Mouse (Mus musculus) c-Kit-positive CD71-positive TER-119-positive erythroid progenitor cells, embryonic 14.5 days (primary cell): Measurements from ENCODE around the gene Sept8.

Source experiments
- DNase-seq: peaks from one replicate; pipeline ENCODE4 v3.0.0-alpha.2; 2013; ENCODE audit warnings: low spot score

Gene Sept8

DNA sequence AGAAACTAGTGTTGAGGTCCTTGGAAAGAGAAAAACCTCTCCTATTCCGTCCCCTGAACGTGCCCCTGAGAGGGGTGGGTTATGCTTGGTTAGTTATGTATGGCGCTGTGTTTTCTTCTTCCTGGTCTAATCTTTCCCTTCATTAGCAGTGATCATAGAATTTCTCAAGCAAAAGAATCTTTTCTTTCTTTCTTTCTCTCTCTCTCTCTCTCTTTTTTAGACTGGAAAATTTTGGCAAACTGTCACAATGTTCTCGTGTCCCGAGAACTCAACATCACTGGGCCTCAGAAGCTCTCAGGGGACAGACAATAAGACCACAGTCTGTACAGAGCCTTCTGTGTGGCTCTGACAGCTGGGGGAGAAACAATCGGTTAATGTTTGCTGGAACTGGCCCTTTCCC lies 23.6 kb upstream of the Sept8 start:
- DNase-seq, result no peak

DNA sequence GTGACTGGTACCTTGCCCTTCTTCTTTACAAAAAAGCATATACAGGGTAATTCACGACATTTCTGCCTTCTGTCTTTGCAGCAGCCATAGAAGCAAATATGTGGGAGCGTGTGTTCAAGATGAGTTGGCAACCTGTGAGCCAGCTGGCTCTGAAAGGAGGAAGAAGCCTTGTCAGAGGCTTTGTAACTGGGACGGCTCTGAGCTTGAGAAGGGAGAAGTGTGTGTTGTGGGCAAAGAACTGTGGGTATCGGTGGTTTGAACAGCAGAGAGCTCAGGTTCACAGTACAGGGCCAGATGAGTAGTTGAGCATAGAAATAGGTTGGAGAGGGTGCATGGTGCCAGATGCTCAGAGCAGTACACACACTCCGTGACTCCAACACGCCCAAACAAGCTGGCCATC lies 22.1 kb upstream of the Sept8 start:
- DNase-seq, result no peak

DNA sequence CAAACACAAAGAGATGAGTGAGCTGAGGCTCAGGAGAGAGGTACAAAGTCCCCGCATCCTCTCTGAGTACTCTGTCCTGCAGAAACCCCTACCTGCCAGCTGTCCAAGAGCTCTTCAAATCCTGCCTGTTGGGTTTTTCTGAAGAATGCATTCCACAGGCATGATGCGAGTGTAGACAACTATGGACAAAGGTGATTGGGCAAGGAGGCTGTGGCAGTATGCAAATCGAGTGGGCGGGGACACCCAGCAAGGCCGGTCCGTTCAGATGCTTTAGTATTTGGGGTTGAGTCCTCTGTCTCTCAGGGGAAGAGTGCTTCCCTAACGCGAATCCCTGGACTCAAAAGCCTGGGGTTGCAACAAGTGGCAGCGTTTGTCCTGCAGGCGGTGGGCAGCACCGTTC lies 18.5 kb upstream of the Sept8 start:
- DNase-seq, result no peak

DNA sequence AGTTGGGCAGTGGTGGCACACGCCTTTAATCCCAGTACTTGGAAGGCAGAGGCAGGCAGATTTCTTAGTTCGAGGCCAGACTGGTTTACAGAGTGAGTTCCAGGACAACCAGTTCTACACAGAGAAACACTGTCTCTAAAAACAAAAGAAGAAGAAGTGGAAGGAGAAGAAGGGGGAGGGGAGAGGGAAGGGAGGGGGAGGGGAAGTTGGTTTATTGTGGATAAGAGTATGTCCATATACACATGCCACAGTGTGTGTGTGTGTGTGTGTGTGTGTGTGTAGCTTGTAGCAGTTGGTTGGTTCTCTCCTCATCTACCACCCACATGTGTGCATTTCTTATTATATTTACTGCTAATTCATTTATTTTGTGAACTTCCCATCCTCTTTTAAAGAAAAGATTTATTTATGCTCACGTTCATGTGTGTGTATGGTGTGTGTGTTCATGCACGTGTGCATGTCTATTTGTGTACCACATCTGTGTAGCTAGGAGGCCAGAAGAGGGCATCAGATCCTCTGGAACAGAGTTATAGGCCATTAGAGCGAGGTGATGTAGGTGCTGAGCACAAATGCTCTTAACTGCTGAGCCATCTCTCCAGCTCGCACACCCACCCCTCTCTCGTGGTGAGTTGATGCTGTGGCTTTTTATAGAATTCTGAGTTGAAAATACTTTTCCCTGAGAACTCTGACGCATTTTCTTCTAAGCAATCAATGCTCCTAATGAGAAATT lies 16.9 kb upstream of the Sept8 start:
- DNase-seq, result no peak

DNA sequence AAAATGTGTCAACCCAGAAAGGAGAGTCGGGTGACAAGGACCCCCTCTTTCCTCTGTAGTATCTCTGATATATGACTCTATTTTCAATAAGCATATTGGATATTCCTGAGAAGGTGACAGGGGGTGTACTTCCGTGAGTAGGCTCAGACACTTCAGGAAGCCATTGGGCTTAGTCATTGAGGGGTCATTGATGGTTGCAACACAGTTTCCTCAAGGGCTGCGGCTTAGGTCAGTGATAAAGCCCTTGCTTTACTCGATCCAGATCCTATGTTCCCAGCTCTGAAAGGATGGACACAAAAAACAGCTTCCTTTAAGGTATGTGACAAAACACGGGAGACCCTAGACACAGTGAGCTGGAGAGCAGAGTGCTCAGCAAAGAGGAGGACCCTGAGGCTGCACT lies 15.3 kb upstream of the Sept8 start:
- DNase-seq, result no peak

DNA sequence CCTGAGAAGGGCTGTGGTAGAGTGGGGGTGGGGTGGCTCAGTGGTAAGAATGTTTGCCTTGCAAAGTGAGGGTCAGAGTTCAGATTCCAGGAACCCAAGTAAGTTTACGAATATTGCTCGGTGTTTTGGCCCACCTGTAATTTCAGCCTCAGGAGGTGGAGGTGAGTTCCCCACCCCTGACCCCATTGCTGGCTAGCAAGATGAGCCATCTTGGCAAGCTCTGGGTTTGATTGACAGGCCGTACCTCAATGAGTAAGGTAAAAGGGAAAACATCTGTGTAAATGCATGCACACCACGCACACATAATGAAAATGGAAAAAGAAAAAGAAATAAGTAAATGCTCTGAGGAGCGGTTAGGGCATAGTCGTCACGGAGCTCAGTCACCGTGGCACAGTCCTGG lies 14.7 kb upstream of the Sept8 start:
- DNase-seq, result no peak

DNA sequence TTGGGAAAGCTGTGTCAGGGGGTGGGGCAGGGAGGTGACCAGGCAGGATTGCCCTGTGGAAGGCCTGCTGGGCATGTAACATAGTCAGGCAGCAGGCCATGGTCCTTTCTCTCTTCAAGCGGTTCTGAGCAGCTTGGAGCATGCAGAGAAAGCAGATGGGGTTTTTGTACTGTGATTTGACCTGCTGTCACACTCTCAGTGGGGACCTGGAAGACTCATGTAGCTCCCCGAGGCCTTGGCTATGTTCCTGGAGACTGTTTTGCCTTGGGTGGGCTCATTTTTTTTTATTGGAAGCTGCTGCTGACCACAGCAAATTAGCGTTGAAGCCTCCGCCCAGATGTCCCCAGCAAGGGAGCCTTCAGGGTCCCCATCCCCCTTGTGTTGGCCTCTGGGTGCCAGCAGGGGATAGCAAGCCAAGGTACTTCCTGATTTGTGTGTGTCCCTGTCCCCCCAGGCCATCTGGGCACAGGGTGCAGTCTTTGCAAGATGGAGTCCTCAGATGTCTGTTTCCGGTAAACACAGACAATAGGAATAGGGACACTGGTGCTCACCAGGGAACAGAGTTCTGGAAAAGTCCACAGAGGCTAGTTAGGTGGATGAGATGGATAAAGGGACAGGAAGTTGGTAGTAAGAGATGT lies 13.9 kb upstream of the Sept8 start:
- no peak for DNase-seq

DNA sequence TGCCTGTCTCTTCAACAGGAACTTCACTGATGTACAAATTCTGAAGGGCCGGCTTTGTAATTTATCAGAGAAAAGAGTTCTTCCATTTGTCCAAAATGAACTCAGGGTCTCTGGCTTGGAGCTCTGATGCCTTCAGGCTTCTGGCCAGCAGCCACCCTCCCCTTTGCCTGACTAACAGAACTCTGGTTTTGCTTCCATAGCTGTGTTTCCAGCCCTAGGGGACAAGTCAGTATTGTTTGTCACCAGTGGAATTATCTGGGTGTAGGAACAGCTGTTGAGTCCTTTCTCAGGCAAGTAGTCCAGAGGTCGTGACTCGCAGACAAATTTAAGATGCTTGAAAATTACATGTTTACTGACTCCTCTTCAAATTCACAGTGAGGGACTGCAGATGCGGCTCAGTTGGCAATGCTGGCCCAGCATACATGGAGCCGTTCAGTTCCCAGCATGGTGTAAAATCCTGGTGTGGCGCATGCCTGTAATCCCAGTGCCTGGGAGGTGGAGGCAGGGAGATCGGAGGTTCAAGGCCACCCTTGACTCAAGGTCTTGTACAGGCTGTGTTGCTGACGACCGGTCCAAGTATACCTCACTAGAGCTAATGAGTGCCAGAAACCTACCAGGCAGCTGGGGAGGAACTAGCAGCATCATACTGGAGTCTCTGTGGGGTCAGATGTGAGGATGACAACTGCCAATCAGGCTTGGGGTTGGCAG lies 11.8 kb upstream of the Sept8 start:
- DNase-seq, result no peak

DNA sequence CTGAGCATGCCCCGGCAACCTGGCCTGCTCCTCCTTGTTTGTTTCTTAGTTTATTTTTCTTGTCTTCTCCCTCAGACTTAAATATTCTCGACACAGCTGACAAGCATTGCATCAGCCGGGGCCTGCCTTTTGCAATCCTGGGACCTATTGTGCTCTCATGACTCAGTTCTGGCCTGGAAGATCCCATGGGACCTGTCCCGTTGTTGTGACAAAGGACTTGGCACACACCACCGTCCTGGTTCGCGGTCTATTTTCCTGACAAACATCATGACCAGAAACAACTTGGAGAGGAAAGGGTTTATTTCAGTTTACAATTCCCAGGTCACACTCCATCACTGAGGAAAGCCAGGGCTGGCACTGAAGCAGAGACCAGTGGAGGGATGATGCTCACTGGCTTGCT lies 10.9 kb upstream of the Sept8 start:
- DNase-seq, result no peak

DNA sequence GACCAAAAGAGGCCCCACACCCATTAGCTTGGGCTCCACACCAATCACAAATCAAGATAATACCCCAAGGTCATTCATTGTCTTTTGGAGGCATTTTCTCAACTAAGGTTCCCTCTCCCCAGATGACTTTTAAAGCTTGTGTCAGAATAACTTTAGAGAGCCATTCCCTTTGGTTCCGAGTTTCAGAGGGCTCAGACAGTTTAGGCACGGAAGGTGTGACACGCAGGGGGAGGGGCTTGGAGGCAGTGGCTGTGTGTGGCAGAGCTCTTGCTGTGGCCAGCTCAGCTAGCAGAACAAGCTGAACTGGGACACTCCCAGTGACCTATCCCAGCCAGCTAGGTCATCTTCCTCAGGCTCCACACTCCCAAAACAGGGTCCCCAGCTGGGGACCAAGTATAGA lies 10.5 kb upstream of the Sept8 start:
- DNase-seq, result no peak

DNA sequence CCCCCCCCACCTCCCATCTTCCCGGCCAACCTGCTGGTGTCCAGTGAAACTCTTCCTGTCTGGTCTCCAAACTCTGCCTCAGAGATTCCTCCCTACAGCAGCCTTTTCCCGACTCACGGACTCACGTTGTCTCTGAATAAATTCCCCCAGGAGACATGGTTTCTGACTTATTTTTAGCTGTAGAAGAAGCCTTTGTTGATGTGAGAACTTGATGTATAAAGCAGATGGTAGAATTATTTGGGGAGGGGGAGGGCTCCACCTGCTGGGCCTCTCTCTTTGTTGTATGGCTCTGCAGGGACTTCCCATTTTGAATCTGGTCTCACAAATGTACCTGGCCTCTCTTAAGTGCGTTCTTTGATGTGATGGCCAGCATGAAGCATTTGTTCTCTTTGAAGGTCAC lies 8.7 kb upstream of the Sept8 start:
- no peak for DNase-seq

DNA sequence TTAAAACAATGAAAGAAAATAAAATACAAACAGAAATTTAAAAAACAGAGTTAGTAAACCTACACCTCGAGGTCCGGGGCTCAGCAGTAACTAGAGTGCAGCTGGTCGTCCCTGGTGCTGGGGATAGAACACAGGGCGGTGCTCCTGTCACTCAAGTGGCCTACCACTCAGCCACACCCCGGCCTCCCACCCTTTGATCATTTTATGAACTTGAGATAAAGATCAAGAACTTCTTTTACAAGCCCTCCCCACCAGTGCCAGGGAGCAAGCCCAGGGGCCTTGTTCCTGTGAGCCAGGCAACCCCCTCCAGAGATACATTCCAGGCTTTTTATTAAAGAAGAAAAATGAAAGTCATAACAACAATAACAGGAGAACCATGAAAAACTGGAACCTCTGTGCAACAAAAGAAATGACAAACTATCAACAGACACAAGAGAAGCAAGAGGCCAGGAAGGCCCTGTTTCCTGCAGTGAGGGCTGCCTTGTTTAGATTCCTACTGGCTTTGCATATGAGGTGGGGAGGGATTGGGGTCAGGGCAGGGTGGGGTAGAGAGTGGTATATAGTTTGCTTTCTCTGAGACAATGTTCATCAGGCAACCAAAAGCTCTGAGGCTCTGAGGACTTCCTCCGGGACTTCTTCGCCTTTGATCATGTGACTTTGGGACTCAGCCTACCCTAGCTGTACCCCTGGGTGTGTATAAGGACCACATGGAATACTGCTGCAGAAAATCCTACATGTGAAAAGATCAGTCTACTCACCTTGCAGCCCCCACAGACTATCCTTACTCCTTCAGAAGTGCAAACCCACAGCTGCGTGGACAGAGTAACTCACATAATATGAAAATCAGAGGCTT lies 2.1 kb upstream of the Sept8 start:
- DNase-seq, result no peak

DNA sequence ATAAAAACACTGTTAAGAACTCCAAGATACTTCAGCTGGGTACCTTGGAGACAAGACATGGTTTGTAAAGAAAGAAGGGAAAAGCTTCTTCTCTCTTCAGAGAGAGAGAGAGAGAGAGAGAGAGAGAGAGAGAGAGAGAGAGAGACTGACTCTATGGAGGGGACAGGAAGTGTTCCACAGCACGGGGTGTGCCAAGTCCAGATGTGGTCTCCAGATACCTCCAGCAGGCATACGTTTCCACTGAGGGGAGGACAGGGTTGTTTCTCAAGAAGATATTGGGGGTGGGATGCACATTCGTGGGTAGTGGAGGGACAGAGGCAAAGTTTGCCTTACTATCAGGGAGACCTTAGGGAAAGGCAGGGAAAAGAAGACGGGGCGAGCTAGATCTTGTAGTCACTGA lies 298 bp upstream of the Sept8 start:
- peak; percentile 62 for DNase-seq

DNA sequence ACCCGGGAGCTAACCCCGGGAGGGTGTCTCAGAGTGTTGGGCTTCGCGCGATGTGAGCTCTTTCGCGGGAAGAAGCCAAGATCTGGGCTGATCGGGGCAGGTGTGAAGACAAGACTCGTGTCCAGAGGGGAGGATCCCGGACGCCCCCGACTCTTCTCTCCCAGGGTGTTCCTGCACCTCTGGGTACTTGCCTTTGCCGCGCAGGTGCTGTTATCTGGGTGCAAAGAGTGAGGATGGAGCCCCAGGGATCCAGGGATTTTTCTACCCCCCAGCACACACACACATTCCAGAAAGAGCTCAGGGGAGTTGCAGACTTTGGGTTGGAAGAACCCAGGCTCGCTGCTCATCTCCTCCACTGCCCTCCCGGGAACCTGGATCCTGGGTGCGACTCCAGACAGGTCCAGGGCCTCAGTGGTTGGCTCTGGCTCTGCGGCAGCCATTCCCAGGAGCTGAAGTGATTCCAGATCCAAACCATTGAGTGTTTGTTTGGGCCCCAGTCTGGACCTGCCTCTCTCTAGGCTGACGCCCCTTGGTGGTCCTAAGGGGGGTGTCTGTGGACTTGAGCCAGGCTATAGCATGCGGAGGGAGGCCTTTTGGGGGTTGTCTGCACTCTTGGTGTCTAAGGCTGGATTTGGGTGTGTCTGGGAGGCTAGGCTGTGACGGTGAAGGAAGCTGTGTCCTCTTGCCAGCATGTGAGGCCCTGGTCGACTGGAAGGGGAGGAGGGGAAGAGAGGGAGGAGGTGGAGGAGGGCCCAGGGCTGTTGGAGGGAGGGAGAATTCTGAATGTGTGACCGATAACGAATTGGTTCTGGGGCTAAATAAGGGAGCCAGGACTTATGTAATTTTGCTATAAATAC lies 1.3 kb downstream of the Sept8 start:
- peak; percentile 81 for DNase-seq

DNA sequence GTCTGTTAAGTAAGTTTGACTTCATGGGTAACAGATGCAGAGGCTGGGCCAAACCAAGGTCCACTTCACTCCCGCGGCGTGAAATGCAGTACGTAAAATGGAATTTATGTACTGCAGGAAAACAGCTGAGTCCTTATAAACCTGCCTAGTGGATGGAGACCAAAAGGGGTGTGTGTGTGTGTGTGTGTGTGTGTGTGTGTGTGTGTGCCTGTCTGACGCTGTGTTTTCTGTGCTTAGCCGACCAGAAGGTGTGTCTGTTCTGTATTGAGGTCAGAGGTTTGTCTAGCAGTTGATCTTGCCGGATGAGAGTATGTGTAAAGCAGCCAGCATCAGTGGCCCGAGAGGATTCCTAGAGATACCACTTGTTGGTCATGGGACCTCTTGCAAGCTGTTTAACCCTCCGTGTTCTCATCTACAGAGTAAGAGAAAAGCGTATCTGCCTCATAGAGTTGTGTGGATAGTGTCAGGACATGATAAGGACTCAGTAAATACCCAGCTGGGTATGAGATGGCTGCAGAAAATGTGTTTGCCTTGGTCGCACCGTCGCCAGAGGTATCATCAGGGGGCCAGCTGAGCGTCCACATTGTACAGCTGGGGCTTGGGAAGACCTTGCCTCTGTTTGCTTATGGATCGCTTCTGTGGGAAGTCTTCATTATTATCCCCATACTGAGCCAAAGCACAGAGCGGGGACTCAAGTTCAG lies 2.2 kb downstream of the Sept8 start:
- peak; percentile 45 for DNase-seq

DNA sequence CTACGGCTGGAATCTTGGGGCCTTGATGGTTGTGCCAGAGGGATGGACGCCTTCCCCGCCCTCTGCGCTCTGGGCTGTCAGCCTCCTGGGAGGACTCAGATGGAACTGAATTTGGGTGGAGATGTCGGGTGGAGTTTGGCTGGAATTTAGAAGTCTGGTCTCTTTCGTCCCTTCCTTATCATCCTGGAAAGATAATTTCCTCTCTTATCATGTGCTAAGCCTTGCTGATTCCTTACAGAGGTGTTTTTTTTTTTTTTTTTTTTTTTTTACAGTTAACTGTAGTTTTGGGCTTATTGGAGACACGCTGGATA lies 2.7 kb downstream of the Sept8 start:
- no peak for DNase-seq

DNA sequence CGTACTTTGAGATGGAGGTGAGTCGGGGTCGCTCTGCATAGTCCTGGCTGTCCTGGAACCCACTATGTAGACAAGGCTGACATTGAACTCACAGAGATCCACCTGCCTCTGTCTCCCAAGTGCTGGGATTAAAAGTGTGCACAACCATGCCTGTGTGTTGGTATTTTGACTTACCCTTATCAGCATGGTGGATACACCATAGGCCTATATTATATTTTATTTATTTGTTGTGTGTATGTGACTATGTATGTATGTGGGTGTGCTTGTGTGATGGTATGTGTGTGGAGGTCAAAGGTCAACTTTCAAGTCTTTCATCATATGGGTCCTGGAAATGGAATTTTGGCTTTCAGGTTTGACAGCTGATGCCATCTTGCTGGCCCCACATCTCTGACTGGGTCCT lies 3.3 kb downstream of the Sept8 start:
- no peak for DNase-seq

DNA sequence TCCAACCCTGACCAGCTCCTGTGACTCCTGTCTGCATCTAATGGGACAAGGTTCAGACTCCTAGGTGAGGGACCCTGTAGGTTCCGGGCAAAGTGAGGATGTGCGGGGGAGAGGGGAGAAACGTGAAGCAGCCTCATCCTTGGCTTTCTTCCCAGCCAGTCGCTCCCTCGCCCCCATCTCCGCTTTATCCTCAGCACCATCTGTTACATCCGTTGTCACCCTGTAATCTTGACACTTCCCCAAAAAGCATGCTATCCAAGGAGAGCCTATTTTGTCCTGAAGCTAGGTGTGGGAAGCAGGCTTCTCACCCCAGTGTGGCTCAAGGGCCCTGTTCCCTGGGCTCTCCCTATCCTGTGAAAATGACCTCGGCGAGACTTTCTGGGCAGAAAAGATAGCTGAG lies 3.9 kb downstream of the Sept8 start:
- no peak for DNase-seq

DNA sequence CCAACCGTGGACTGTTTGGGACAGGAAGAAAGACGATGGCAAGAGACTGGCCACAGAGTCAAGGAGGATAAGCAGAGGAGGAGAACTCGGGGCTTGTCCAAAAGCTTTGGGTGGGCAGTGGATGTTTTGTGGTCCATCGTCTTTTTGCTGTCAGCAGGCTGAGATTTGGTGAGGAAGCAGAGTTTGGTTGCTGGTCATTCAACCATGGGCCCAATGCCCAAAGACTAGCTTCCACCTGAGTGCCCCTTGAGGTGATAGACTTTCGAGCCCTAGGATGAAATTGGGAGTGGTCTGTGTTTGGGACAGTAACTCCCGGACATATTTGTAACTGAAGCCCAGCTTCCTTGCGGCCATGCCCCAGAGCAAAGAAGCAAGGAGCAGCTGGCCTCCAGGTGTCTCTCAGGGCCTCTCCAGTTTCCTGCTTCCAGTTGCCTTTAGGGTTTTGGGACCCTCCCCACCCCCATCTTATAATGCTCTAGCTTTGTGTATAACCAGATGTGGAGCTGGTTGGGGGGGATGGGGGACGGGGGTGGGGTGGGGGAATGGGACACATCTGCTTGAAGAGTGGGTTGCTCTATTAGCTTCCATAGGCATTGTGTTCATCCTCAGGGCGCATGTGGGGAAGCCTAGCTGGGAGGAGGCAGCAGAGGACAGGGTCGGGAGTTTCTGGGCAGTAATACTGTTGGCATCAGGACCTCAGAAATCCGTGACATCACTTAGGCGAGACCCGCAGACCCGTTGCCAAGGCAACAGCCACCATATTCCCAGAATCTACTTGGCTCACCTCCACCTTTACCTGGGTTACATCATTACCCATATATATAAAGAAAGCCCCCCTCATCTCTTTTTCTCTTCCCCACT lies 4.7 kb downstream of the Sept8 start:
- DNase-seq, result no peak

DNA sequence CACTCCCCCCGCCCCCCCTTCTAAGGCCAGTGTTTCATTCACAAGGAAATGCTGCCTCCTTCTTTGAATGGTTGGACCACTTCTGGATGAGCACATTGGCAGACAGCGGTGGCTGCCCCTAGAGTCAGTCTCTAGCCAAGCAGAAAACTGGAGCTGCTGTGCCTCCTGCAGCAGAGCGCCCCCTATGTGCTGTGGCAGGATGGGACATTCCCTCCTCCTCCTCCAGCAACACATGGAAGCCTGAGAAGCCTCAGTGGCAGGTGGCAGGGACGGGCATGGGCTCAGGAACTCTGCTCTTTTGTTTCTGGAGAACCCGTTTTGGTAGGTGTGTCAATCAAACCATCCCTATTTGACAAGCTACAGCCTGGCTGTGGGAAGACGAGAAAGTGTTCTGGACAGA lies 5.8 kb downstream of the Sept8 start:
- no peak for DNase-seq
